Mouse (Mus musculus) C2C12 (cell line): ENCODE results near the gene Nsun5.

Experiments used
- CTCF ChIP-seq: IDR thresholded peaks from one replicate; pipeline ENCODE4 v1.5.1; 2011; ENCODE audit not compliant: control insufficient read depth, insufficient read depth, insufficient read length
- FOSL1 ChIP-seq: IDR thresholded peaks from one replicate; pipeline ENCODE4 v1.8.0; 2011; ENCODE audit warnings: mild to moderate bottlenecking, low read length; ENCODE audit not compliant: poor library complexity, insufficient read depth, severe bottlenecking
- MAX ChIP-seq: IDR thresholded peaks from one replicate; pipeline ENCODE4 v1.6.1; 2011; ENCODE audit warnings: mild to moderate bottlenecking, control low read depth
- USF1 ChIP-seq: IDR thresholded peaks from one replicate; pipeline ENCODE4 v1.6.1; 2011; ENCODE audit warnings: low read depth, mild to moderate bottlenecking, control low read depth, moderate library complexity

DNA sequence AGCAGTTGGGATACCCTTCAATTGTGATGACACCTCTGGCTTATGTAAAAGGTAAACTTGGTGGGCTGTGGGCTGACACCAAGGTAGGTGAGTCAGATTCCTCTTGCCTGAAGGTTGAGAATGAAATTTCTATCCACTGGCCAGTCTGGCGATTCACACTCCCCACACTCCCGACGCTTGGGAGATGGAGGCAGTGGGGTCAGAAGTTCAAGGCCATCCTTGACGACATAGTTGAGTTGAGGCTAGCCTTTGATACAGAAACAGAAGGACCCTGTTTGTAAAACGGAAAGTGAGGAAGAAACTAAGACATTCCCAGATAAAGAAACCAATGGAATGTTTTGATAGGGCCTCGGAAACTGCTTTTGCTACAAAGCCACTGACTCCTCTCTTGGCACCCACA lies 29.6 kb downstream of the Nsun5 start:
- TF ChIP-seq CTCF: no peak
- TF ChIP-seq USF1: no peak
- TF ChIP-seq MAX: no peak
- no peak for TF ChIP-seq FOSL1
